Mouse (Mus musculus): ENCODE measurements around the gene Ikzf5.

Gene Ikzf5

GRCm38 (mm10) chr7:131345856-131346541, 64.3 kb downstream of the Ikzf5 start:
- DNase-seq = no peak

Measured in thymus, postnatal 14 days (tissue).